Mouse (Mus musculus): ENCODE measurements around the gene Ptprd. TPM values are rescaled to one million over a fixed set of nuclear protein-coding genes. Genes with fewer than 3 reads are reported as not detected.

Ptprd gene
- polyA plus RNA-seq, 2 experiments: 48.6 to 50.4 TPM

- ATAC-seq (ENCODE audit: low FRiP score, low read depth) (no peak), DNase-seq (ENCODE audit: low spot score) (no peak)
- Histone ChIP-seq H3K27ac (replicated peaks; ENCODE audit: low read depth, low read length) (no peak overlapping the region), H3K4me3 (replicated peaks; ENCODE audit: low read length) (no peak overlapping the region), H3K9me3 (ENCODE audit: control insufficient read depth, low read length) (no peaks in the 10 kb centered on the region), H3K9ac (ENCODE audit: low read depth, low read length, severe bottlenecking) (no peak overlapping the region), H3K27me3 (ENCODE audit: control insufficient read depth, insufficient read depth, low read length) (no peaks in the 10 kb centered on the region), H3K36me3 (ENCODE audit: control insufficient read depth, insufficient read depth, low read length) (no peaks in the 10 kb centered on the region), H3K4me2 (replicated peaks; ENCODE audit: low read depth, low read length, severe bottlenecking) (no peak overlapping the region), H3K4me1 (ENCODE audit: control insufficient read depth, insufficient read depth, low read length) (no peaks in the 10 kb centered on the region)
- TF ChIP-seq POLR2A (IDR thresholded peaks at IDR 0.05; ENCODE audit: borderline replicate concordance, extremely low read depth, insufficient read depth, insufficient read length): no peak
These were observed 1538.5 kb downstream of the Ptprd start for GRCm38 (mm10) chr4:76673224-76673623.

GRCm38 (mm10) chr4:76672653-76673052 lies 1539.1 kb downstream of the Ptprd start:
- H3K9me3 ChIP-seq (ENCODE audit: control insufficient read depth, low read length): no peaks in the 10 kb centered on the region
- no peaks in the 10 kb centered on the region for H3K36me3 ChIP-seq (ENCODE audit: control insufficient read depth, insufficient read depth, low read length)
- TF ChIP-seq POLR2A (IDR thresholded peaks at IDR 0.05; ENCODE audit: borderline replicate concordance, extremely low read depth, insufficient read depth, insufficient read length): no peak
- H3K4me1 ChIP-seq (ENCODE audit: control insufficient read depth, insufficient read depth, low read length): no peaks in the 10 kb centered on the region
- H3K9ac ChIP-seq (ENCODE audit: low read depth, low read length, severe bottlenecking): no peak overlapping the region
- H3K4me2 ChIP-seq (replicated peaks; ENCODE audit: low read depth, low read length, severe bottlenecking): no peak overlapping the region
- ATAC-seq (ENCODE audit: low FRiP score, low read depth) (no peak), DNase-seq (ENCODE audit: low spot score) (no peak)
- no peaks in the 10 kb centered on the region for H3K27me3 ChIP-seq (ENCODE audit: control insufficient read depth, insufficient read depth, low read length)
- H3K27ac ChIP-seq (replicated peaks; ENCODE audit: low read depth, low read length): no peak overlapping the region
- H3K4me3 ChIP-seq (replicated peaks; ENCODE audit: low read length): no peak overlapping the region

DNA sequence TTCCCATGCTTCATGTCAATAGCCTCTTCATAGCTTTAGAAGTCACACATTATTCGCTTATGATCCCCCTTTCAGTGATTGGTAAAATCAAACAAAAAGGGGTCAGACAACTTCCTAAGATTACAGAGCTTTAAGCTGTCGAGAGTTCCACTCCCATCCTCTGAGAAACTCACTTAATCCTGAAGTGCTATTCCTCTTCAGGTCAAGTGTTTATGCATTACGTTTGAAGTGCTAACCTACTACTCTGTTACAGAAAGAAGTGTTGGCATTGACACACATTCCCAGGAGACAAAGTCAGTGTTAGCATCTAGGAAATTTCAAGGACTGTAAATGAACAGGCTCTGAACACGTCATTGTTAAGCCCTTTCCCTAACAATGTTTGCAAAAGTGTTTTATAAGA lies 1550.0 kb downstream of the Ptprd start:
- no peaks in the 10 kb centered on the region for H3K9me3 ChIP-seq (ENCODE audit: control insufficient read depth, low read length)
- H3K27ac ChIP-seq (replicated peaks; ENCODE audit: low read depth, low read length): no peak overlapping the region
- no peak overlapping the region for H3K9ac ChIP-seq (ENCODE audit: low read depth, low read length, severe bottlenecking)
- no peak overlapping the region for H3K4me3 ChIP-seq (replicated peaks; ENCODE audit: low read length)
- H3K36me3 ChIP-seq (ENCODE audit: control insufficient read depth, insufficient read depth, low read length): no peaks in the 10 kb centered on the region
- no peaks in the 10 kb centered on the region for H3K27me3 ChIP-seq (ENCODE audit: control insufficient read depth, insufficient read depth, low read length)
- DNase-seq (ENCODE audit: low spot score) (no peak), ATAC-seq (ENCODE audit: low FRiP score, low read depth) (no peak)
- WGBS: 62% methylated on average over 4 of the region's 4 CpGs
- H3K4me2 ChIP-seq (replicated peaks; ENCODE audit: low read depth, low read length, severe bottlenecking): no peak overlapping the region
- no peaks in the 10 kb centered on the region for H3K4me1 ChIP-seq (ENCODE audit: control insufficient read depth, insufficient read depth, low read length)
- no peak for TF ChIP-seq POLR2A (IDR thresholded peaks at IDR 0.05; ENCODE audit: borderline replicate concordance, extremely low read depth, insufficient read depth, insufficient read length)

GRCm38 (mm10) chr4:76660146-76660545 lies 1551.6 kb downstream of the Ptprd start:
- no peak overlapping the region for H3K9ac ChIP-seq (ENCODE audit: low read depth, low read length, severe bottlenecking)
- no peak overlapping the region for H3K4me3 ChIP-seq (replicated peaks; ENCODE audit: low read length)
- no peaks in the 10 kb centered on the region for H3K4me1 ChIP-seq (ENCODE audit: control insufficient read depth, insufficient read depth, low read length)
- no peaks in the 10 kb centered on the region for H3K36me3 ChIP-seq (ENCODE audit: control insufficient read depth, insufficient read depth, low read length)
- WGBS: 43% methylated on average over 2 of the region's 2 CpGs
- no peaks in the 10 kb centered on the region for H3K9me3 ChIP-seq (ENCODE audit: control insufficient read depth, low read length)
- no peak overlapping the region for H3K4me2 ChIP-seq (replicated peaks; ENCODE audit: low read depth, low read length, severe bottlenecking)
- DNase-seq (ENCODE audit: low spot score) (no peak), ATAC-seq (ENCODE audit: low FRiP score, low read depth) (no peak)
- no peak overlapping the region for H3K27ac ChIP-seq (replicated peaks; ENCODE audit: low read depth, low read length)
- TF ChIP-seq POLR2A (IDR thresholded peaks at IDR 0.05; ENCODE audit: borderline replicate concordance, extremely low read depth, insufficient read depth, insufficient read length): no peak
- no peaks in the 10 kb centered on the region for H3K27me3 ChIP-seq (ENCODE audit: control insufficient read depth, insufficient read depth, low read length)

- H3K9ac ChIP-seq (ENCODE audit: low read depth, low read length, severe bottlenecking): no peak overlapping the region
- WGBS: 79% methylated on average over 3 of the region's 3 CpGs
- H3K4me1 ChIP-seq (ENCODE audit: control insufficient read depth, insufficient read depth, low read length): no peaks in the 10 kb centered on the region
- H3K9me3 ChIP-seq (ENCODE audit: control insufficient read depth, low read length): no peaks in the 10 kb centered on the region
- no peaks in the 10 kb centered on the region for H3K36me3 ChIP-seq (ENCODE audit: control insufficient read depth, insufficient read depth, low read length)
- H3K4me3 ChIP-seq (replicated peaks; ENCODE audit: low read length): no peak overlapping the region
- no peak overlapping the region for H3K27ac ChIP-seq (replicated peaks; ENCODE audit: low read depth, low read length)
- no peak for ATAC-seq (ENCODE audit: low FRiP score, low read depth)
- DNase-seq (ENCODE audit: low spot score): no peak
- H3K27me3 ChIP-seq (ENCODE audit: control insufficient read depth, insufficient read depth, low read length): no peaks in the 10 kb centered on the region
- TF ChIP-seq POLR2A (IDR thresholded peaks at IDR 0.05; ENCODE audit: borderline replicate concordance, extremely low read depth, insufficient read depth, insufficient read length): no peak
- H3K4me2 ChIP-seq (replicated peaks; ENCODE audit: low read depth, low read length, severe bottlenecking): no peak overlapping the region
These were observed 1555.0 kb downstream of the Ptprd start for GRCm38 (mm10) chr4:76656734-76657133.

DNA sequence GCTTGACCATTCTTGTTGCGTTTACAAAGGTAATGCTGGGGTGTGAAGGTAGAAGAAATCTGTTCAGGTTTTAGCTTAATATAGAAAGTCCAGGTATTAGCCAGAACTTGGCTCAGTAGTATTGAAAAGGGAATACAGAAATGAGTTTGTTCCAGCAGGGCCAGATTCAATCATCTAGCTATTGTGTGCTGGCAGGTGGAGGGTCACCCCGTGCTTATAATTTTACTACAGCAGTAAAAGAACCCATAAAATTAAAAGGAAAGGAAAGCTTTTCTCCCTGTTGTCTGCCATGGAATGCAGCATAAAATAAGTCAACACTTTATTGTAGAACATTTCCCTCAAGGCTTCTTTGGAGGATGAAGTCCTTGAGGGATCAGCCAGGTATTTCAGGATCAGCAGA lies 1558.8 kb downstream of the Ptprd start:
- Histone ChIP-seq H3K4me1 (ENCODE audit: control insufficient read depth, insufficient read depth, low read length) (no peaks in the 10 kb centered on the region), H3K9me3 (ENCODE audit: control insufficient read depth, low read length) (no peaks in the 10 kb centered on the region), H3K4me3 (replicated peaks; ENCODE audit: low read length) (no peak overlapping the region), H3K36me3 (ENCODE audit: control insufficient read depth, insufficient read depth, low read length) (no peaks in the 10 kb centered on the region), H3K27ac (replicated peaks; ENCODE audit: low read depth, low read length) (no peak overlapping the region), H3K27me3 (ENCODE audit: control insufficient read depth, insufficient read depth, low read length) (no peaks in the 10 kb centered on the region), H3K9ac (ENCODE audit: low read depth, low read length, severe bottlenecking) (no peak overlapping the region), H3K4me2 (replicated peaks; ENCODE audit: low read depth, low read length, severe bottlenecking) (no peak overlapping the region)
- 34% methylated on average over 2 of the region's 2 CpGs for WGBS
- ATAC-seq (ENCODE audit: low FRiP score, low read depth): peak; percentile 37
- peak; percentile 28 for DNase-seq (ENCODE audit: low spot score)
- TF ChIP-seq POLR2A (IDR thresholded peaks at IDR 0.05; ENCODE audit: borderline replicate concordance, extremely low read depth, insufficient read depth, insufficient read length): no peak
